Mouse (Mus musculus): ENCODE measurements at regions not wholly inside any gene's neighbourhood (a gene's known extent, or its start where the extent isn't known, plus 50 kb on each side); places are given as distances from the start of the nearest gene placed in this dataset.

- WGBS, result 71% methylated on average over 10 of the region's 10 CpGs
- no peak overlapping the region for H3K4me3 ChIP-seq (ENCODE audit: insufficient read depth, low read depth, low read length)
- TF ChIP-seq CTCF (IDR thresholded peaks at IDR 0.05; ENCODE audit: insufficient read depth, low read depth, low read length) (no peak), POLR2A (IDR thresholded peaks at IDR 0.05; ENCODE audit: insufficient read depth, low read depth, low read length) (no peak)
Observed at GRCm38 (mm10) chr10:67695891-67696853, 147.4 kb upstream of the Ado start.

GRCm38 (mm10) chr10:67694751-67695150, 146.0 kb upstream of the Ado start:
- no peak overlapping the region for H3K4me3 ChIP-seq (ENCODE audit: insufficient read depth, low read depth, low read length)
- WGBS, result 96% methylated on average over 4 of the region's 4 CpGs
- no peaks in the 10 kb centered on the region for H3K4me1 ChIP-seq (ENCODE audit: control insufficient read depth, insufficient read depth, low read length)
- TF ChIP-seq CTCF (IDR thresholded peaks at IDR 0.05; ENCODE audit: insufficient read depth, low read depth, low read length) (no peak), POLR2A (IDR thresholded peaks at IDR 0.05; ENCODE audit: insufficient read depth, low read depth, low read length) (no peak)
- no peak overlapping the region for H3K27ac ChIP-seq (ENCODE audit: insufficient read depth, low read depth, low read length)

More at GRCm38 (mm10) chr10:67695891-67696853, 147.4 kb upstream of the Ado start:
- Histone ChIP-seq H3K27ac (ENCODE audit: insufficient read depth, low read depth, low read length) (no peak overlapping the region), H3K4me1 (ENCODE audit: control insufficient read depth, insufficient read depth, low read length) (no peaks in the 10 kb centered on the region)

- Histone ChIP-seq H3K27ac (ENCODE audit: insufficient read depth, low read depth, low read length) (no peak overlapping the region), H3K4me1 (ENCODE audit: control insufficient read depth, insufficient read depth, low read length) (no peaks in the 10 kb centered on the region)
- WGBS, result 82% methylated on average over 4 of the region's 4 CpGs
Observed at GRCm38 (mm10) chr10:67693586-67693985, 144.8 kb upstream of the Ado start.

GRCm38 (mm10) chr10:67689944-67690670, 141.4 kb upstream of the Ado start:
- Histone ChIP-seq H3K27ac (ENCODE audit: insufficient read depth, low read depth, low read length) (no peak overlapping the region), H3K4me1 (ENCODE audit: control insufficient read depth, insufficient read depth, low read length) (no peaks in the 10 kb centered on the region), H3K4me3 (ENCODE audit: insufficient read depth, low read depth, low read length) (no peak overlapping the region)
- TF ChIP-seq CTCF (IDR thresholded peaks at IDR 0.05; ENCODE audit: insufficient read depth, low read depth, low read length) (no peak), POLR2A (IDR thresholded peaks at IDR 0.05; ENCODE audit: insufficient read depth, low read depth, low read length) (no peak)
- WGBS, result 89% methylated on average over 15 of the region's 15 CpGs

More at GRCm38 (mm10) chr10:67693586-67693985, 144.8 kb upstream of the Ado start:
- H3K4me3 ChIP-seq (ENCODE audit: insufficient read depth, low read depth, low read length), result no peak overlapping the region
- TF ChIP-seq CTCF (IDR thresholded peaks at IDR 0.05; ENCODE audit: insufficient read depth, low read depth, low read length) (no peak), POLR2A (IDR thresholded peaks at IDR 0.05; ENCODE audit: insufficient read depth, low read depth, low read length) (no peak)

- Histone ChIP-seq H3K27ac (ENCODE audit: insufficient read depth, low read depth, low read length) (no peak overlapping the region), H3K4me1 (ENCODE audit: control insufficient read depth, insufficient read depth, low read length) (no peaks in the 10 kb centered on the region), H3K4me3 (ENCODE audit: insufficient read depth, low read depth, low read length) (no peak overlapping the region)
- 83% methylated on average over 4 of the region's 4 CpGs for WGBS
- TF ChIP-seq POLR2A (IDR thresholded peaks at IDR 0.05; ENCODE audit: insufficient read depth, low read depth, low read length) (no peak), CTCF (IDR thresholded peaks at IDR 0.05; ENCODE audit: insufficient read depth, low read depth, low read length) (no peak)
Observed at GRCm38 (mm10) chr10:67679382-67679781, 130.6 kb upstream of the Ado start.

GRCm38 (mm10) chr10:67673450-67673849, 124.7 kb upstream of the Ado start:
- no peaks in the 10 kb centered on the region for H3K4me1 ChIP-seq (ENCODE audit: control insufficient read depth, insufficient read depth, low read length)
- no peak overlapping the region for H3K27ac ChIP-seq (ENCODE audit: insufficient read depth, low read depth, low read length)
- no peak overlapping the region for H3K4me3 ChIP-seq (ENCODE audit: insufficient read depth, low read depth, low read length)
- WGBS, result 89% methylated on average over 8 of the region's 8 CpGs
- TF ChIP-seq POLR2A (IDR thresholded peaks at IDR 0.05; ENCODE audit: insufficient read depth, low read depth, low read length), result no peak
- TF ChIP-seq CTCF (IDR thresholded peaks at IDR 0.05; ENCODE audit: insufficient read depth, low read depth, low read length), result no peak

- H3K27ac ChIP-seq (ENCODE audit: insufficient read depth, low read depth, low read length), result no peak overlapping the region
- H3K4me1 ChIP-seq (ENCODE audit: control insufficient read depth, insufficient read depth, low read length), result peaks cover 3% of the 10 kb centered on the region; the same call in 1 of the 2 replicates
- TF ChIP-seq POLR2A (IDR thresholded peaks at IDR 0.05; ENCODE audit: insufficient read depth, low read depth, low read length) (no peak), CTCF (IDR thresholded peaks at IDR 0.05; ENCODE audit: insufficient read depth, low read depth, low read length) (no peak)
- 70% methylated on average over 8 of the region's 8 CpGs for WGBS
- no peak overlapping the region for H3K4me3 ChIP-seq (ENCODE audit: insufficient read depth, low read depth, low read length)
Observed at GRCm38 (mm10) chr10:67672281-67672680, 123.5 kb upstream of the Ado start.

- TF ChIP-seq CTCF (IDR thresholded peaks at IDR 0.05; ENCODE audit: insufficient read depth, low read depth, low read length) (no peak), POLR2A (IDR thresholded peaks at IDR 0.05; ENCODE audit: insufficient read depth, low read depth, low read length) (no peak)
- H3K4me3 ChIP-seq (ENCODE audit: insufficient read depth, low read depth, low read length), result no peak overlapping the region
- 90% methylated on average over 2 of the region's 2 CpGs for WGBS
- no peak overlapping the region for H3K27ac ChIP-seq (ENCODE audit: insufficient read depth, low read depth, low read length)
- H3K4me1 ChIP-seq (ENCODE audit: control insufficient read depth, insufficient read depth, low read length), result peaks cover 3% of the 10 kb centered on the region; the same call in 1 of the 2 replicates
Observed at GRCm38 (mm10) chr10:67669066-67669465, 120.3 kb upstream of the Ado start.

GRCm38 (mm10) chr10:67663028-67663427, 114.3 kb upstream of the Ado start:
- Histone ChIP-seq H3K4me1 (ENCODE audit: control insufficient read depth, insufficient read depth, low read length) (peaks cover 3% of the 10 kb centered on the region; the same call in 1 of the 2 replicates), H3K4me3 (ENCODE audit: insufficient read depth, low read depth, low read length) (no peak overlapping the region), H3K27ac (ENCODE audit: insufficient read depth, low read depth, low read length) (no peak overlapping the region)
- TF ChIP-seq POLR2A (IDR thresholded peaks at IDR 0.05; ENCODE audit: insufficient read depth, low read depth, low read length), result no peak
- TF ChIP-seq CTCF (IDR thresholded peaks at IDR 0.05; ENCODE audit: insufficient read depth, low read depth, low read length), result no peak
- 64% methylated on average over 3 of the region's 3 CpGs for WGBS

Data from olfactory bulb, adult 2 months (tissue).